Mouse (Mus musculus) kidney, postnatal 36 days (tissue): ENCODE data around the gene Emp2.
A peak's percentile ranks its signal among the peaks of the same experiment; 100 is the strongest.

Experiments used
- DNase-seq, 2 experiments: peaks; one replicate each; pipeline ENCODE4 v3.0.0; 2021 to 2022; ENCODE audit warnings: mixed read lengths in 2 of 2

Emp2 gene

DNA sequence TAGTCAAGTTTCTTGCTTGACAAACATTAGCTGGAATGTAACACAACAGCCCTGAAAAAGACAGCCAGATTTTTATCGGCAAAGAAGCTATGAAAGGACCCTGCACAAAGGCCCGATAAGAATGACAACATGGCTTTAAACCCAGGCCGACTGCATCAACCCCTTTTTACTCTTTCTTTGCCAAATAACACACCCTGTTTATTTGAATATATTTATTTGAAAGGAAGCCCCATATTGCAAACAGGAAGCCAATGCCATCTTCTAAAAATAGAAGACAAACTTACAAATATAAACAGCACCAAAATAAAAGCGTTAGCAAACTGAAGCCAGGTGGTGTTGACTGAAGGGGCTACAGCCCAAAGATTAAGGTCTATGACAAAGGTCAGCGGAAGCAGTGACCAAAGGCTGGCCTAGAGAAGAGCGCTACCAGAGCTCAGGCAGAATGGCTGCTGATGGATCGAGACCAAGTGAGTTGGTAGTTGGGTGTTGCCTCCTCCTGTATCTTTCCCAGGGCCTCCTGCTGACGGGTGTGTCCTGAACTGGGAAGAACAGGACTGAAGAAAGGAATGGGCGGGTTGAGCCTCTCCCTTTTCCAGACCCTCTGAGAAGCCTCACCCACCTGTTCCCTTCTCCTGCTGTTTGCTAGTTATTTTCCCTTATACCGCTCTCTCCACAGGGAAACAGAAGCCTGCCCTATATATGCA lies 2.9 kb upstream of the Emp2 start:
- no peak for DNase-seq

DNA sequence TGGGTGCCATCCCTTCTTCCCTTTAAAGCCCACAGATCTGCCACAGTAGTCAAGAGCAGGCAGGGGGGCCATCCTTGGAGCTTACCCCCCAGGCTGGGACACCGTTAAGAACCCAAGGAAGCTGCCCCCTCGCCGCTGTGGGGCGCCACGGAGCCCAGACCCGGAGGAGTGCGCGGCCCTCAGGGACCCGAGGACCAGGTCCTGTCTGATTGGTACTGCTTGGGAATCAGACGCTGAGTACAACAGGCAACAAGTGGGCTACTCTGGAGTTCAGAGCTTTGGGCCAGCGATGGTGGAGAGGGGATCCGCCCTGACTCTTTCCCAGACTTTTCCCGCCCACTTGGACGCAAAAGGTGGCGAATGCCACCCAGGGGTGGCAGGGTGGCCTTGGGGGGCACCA lies 542 bp downstream of the Emp2 start:
- peak in 1 of 2 experiments; percentile 32 for DNase-seq

DNA sequence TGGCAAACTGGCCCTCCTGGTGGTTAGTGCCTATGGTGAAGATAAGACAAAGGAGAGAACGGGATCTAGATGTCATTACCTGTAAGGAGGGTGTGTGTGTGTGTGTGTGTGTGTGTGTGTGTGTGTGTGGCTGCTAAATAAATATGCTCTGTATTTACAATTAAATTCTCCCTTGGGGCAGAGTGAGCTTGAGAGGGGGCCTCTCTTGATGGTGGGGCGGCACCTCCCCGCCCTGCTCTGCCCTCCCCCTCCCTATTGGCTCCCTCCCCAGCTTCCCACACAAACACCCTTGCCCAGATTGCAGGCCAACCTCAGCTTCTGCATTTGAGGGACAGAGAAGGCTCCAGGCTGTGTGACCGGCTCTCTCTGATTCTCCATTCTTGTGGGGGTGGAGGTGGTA lies 1.8 kb downstream of the Emp2 start:
- no peak for DNase-seq

DNA sequence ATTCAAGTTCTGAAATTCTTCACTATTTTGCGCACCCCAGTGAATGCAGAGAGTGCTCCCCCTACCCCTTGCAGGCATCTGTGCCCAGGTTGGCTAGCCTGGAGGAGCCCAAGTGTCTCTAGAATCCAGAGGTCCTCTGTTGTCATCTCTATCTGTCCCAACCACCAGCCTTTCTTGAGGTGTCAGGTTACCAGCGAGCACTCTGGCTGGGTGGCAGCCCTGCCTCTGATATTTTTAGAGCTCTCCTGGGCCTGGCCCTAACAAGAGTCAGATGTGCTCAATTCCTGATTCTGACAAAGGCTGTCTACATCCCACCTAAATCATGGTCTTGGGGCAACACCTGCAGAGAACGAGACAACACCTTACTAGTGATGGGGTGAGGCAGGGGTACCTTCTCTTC lies 2.7 kb downstream of the Emp2 start:
- no peak for DNase-seq

DNA sequence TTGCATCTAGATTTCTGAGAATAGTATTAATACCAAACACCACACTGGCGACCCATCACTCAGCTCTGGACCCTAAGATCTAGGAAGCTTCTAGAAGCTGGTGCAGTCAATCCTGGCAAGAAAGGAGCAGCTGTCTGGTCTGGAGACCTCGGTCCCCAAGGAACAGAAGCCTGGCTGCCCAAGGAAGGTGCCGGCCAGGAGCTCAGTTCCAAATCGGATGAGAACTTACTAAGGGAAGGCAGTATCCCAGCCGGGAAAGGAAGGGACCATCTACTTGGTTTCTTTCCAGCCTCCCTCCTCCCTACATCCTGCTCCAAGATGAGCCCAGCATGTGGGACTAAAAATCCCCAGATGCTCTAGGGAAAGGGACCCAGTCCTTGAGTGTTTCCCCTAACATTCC lies 3.3 kb downstream of the Emp2 start:
- DNase-seq: no peak

DNA sequence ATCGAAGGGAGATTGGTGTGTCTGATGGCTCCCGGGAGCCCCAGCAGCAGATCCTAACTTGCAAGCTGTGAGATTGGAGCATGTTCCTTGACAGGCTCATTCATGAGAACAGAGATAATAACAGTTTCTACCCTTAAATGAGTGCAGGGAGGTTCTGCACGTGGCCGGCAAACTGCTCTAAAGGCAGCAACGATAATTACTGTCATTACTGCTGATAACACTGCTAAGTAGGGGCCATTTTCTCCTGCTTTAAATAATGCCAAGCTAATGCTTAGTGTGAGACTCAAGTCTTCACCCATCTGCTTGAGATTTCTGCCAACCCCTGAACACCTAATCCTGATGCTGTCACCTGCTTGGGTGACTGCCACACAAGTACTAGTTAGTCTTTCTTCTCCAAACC lies 6.4 kb downstream of the Emp2 start:
- DNase-seq: no peak

DNA sequence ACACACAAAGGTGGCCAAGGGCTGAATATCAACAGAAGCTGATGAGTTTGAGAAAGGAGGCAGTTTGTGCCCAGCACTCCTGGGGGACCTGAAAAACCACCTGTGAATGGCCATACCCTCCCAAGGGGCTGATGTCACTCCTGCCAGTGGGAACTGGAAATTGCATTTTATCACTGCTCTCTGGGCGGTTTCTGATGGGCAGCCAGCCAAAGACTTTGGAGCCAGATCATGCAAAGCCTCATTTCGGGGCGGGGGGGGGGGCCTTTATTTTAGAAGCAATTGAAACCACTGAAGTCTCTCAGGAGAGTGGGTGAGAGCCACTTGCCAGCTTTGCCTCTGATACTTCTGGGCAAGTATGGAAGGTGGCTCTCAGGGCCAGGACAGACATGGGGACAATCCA lies 7.7 kb downstream of the Emp2 start:
- peak in 1 of 2 experiments; percentile 15 for DNase-seq

DNA sequence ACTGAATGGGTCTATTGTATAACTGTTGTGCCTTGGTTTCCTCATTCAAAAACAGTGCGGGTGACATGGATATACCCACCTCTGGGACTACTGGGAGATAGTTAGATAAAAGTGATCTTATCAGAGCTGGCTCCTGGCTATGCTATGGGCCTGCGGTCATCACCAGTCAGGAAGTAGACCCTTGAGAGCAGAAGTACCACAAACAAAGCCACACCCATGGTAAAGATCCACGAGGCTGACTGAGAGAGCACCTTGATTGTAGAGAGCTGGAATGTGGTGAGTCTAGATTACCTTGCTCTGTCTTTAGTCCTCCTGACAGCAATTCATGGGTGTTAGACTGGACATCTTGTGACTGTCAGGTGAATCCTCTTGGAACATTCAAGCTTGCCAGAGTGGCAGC lies 12.4 kb downstream of the Emp2 start:
- no peak for DNase-seq

DNA sequence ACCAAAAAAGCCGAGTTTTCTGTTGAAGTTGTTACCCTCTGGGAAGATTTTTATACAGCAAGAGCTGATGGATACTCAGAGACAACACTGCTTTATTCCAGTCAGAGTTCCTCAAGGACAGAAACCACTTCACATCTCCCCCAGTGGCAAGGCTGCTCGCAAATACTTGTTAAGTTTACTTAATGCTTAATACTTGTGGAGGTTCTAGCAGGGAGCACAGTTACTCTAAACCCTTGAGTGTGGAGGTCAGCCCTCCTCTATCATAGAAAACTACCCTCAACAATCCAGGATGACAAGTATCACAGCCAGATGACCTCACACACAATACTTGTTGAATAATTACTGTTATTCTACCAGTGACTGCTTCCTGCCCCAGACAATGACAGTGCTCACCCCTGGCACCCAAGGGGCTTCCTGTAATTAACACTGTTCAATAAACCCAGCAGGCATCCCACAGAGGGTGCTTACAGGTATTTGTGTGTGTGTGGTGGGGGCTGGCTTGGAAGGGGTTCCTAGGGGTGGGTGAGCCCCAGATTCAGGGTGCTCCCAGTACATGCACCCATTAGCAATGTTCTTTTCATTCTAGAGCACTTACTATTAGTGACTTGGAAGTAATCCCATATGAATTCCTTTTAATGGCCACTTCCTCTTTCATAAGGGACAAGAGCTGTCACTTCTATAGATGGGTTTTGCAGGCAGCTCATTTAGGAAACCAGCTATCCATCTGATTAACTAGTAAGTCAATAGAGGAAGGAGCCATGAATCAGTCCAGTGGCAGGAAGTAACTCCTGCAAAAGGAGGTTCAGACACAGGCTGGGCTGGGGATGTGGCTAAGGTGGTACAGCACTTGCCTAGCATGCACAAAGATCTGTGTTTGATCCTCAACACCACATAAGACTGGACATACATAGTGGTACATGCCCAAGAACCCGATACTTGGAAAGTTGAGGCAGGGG lies 13.3 kb downstream of the Emp2 start:
- no peak for DNase-seq

DNA sequence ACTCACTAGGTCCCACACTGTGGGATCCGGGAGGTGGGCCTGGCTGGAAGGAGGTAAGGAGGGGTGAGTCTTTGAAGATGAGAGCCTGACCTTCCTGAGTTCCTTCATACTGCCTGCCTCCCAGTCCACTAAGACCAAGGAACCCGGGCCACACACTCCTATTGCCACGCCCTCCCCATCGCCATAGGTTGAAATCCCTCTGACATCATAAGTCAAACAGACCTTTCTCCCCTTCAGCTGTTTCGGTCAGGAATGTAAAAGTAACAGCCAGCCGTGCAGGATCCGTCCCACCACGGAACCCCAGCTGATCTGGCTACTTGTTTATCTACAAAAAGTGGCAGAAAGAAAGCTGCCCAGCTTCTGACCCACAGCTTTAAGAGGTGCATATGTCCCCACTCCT lies 14.1 kb downstream of the Emp2 start:
- DNase-seq: no peak

DNA sequence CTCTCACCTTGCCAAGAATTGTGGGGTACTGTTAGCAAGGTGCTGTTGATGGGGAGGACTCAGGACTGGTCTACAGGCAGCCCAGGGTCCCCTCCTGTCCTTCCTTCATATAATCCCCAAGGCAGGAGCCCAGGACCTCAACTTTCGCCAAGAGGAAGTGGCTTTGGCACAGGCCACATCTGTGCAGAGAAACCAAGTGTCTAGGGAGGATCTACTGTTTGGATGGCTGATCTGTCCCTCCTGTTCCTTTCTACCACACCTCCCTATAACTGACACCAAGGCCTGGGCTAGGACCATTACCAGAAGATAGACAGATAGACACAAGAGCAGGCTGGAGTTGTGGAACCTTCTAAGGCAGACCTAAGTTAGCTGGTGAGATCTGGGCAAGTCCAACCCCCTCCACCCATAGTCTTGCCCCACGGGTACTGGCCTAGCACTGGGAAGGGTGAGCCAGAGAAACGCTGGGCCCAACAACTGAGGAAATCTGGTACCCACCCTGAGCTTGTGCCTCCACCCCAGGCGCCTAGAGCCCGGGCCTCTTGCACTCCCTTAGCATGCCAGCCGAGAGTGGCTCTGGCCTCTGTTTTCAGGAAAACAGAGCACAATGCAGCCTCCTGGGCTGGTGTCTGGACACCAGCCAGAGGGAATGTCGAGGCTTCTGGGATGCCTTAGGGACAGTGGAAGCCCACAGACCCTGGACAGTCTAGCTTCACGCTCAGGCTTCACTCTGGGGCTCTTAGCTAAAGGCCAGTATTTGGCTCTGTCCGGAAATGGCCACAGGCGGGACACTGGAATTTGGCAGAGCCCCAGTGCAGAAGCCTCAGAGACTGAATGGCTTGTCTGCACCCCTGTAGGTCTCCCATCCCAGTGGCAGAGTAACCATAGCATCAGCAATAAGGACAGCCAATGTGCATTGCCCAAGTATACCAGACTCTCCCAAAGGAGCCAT lies 15.8 kb downstream of the Emp2 start:
- peak; percentile 23 to 57 for DNase-seq

DNA sequence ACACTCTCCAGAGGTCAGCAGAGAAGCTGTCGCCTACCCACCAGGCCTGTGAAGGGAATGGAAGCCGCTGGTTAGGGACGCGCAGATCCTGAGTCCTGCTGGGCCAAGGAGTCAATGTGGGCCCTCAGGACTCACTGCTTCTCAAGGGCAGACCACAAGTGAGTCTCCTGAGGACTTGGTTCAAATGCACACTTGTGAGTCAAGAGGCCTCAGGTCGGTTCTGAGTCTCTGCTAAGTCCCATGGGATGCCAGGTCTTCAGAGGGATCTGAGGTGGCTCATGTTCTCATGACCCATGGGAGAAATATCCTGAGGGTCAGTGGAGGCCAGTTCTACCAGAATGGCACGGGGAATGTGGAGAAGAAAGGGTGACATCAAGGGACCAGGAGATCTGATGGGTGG lies 25.7 kb downstream of the Emp2 start:
- no peak for DNase-seq

DNA sequence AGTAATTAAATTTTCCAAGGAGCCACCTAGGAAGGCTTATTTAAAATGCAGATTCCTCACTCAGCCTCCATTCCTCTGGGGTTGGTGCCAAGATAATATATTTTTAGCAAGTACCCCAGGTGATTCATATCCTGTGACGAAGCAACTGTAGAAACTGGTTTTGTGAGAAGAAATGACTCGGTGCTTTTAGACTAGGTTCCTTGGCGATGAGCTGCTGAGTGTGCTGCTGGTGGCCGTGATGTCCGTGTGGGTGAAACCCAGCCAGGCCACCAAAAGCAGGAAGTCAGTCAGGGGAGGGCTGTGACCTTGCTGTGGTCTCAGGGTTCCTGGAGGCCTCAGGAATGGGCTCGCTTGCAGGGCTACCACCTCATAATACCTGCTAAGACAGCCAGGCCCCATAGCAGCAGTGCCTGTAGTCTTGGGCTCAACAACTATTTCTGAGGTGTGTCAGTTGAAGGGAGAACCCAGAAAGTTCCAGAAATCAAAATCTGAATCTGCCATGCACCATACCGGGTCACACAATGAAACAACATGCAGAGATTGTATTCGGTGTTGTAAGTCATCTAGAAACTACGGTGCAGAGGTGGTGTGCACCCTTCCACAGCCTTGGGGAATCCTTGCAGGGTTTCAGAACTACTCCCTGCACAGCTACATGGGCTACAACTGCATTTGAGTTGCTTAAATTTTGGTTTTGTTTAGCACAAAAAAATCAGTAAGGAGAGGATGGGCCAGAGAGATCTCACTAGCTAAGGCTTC lies 27.1 kb downstream of the Emp2 start:
- peak in 1 of 2 experiments; percentile 13 for DNase-seq

DNA sequence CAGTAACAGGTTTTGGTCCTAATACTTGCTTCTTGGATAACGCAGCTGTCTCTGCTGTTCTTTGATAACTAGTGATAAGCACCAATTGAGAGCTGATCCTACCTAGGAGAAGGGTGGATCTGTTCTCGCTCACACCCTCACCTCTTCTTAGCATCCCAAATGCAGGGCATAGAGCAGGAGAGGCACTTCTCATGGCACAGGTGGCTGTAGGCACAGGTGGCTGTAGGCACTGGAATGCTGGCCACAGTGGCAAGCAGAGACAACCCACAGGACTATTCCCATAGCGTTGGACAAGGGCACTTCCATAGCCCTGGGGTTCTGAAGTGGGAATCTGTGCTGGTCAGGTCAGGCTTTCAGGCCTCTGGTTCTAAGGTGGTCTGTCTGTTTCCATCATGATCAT lies 31.9 kb downstream of the Emp2 start:
- DNase-seq: no peak

DNA sequence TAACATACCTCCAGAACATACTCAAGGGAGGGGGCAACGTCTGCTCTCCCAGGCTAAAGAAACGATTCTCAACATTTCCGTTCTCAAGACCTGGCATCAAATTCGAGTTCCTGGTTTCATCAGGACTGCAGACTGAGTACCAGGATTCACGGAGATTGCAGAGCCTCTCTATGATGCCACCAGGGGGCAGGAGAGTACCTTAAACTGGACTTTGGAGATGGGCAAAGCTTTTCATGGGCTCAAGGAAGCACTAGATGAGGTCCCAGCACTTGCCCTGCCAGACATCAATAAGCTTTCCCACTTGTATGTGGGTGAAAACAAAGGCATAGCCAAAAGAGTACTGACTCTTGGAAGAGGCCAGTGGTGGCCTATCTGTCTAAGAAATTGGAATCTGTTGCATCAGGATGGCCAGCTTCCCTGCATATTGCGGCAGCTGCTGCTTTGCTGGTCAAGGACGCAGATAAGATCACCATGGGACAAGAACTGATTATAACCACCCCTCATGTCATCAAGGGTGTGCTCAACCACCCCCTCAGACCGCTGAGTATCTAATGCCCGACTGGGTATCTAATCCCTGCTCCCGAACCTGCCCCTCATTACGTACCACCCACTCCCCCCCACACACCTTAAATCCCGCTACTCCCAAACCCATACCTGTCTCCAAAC lies 33.3 kb downstream of the Emp2 start:
- peak; percentile 80 to 93 for DNase-seq

DNA sequence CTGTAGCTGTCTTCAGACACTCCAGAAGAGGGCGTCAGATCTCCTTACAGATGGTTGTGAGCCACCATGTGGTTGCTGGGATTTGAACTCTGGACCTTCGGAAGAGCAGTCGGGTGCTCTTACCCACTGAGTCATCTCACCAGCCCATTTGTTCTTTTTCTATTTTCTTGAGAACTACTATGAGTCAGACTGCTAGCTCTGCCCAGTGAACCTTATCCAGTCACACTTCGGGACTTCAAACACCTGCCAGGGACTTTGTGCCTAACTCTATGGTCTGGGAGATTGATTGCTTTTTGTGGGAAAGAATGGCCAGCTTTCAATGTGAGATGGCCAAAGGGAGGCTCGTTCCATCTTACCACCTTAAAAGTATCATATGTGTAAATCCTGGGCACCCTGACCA lies 37.0 kb downstream of the Emp2 start:
- DNase-seq: peak in 1 of 2 experiments; percentile 15

DNA sequence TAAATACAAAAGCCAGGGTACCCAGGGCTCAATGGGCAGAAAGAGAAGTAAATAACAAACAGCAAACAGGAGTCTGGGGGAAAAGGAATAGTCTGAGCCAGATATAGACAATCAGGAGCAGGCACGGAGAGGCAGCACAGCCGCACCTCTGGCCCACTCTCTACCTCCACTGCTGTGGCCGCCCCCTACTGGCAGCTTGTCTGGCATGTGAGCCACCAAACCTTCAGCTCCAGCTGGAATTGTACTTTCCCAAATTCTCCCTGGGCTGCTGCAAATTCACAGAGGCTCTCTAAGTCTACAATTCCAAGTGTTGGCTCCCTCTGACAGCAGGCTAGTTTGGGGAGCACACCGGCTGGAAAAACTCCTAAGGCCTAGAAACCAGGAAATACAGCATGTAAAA lies 39.3 kb downstream of the Emp2 start:
- DNase-seq: peak in 1 of 2 experiments; percentile 68

DNA sequence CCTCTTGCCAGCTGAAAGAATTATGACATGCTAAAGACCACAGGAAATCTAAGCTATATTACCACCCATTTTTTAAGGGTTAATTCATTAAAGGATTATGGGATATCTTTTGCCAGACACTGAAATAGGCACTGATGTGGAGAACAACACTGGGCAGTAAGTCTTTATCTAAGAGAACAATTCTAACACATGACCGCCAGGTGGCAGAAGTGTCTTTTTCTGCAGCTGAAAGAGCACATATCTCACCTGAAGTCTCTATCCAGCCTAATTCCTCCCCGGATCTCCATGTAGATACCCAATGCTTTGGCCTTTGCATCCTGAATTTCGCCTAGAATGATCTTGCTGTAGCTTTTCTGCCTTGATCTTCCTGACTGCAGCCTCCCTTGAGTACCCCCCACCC lies 41.5 kb downstream of the Emp2 start:
- DNase-seq: peak; percentile 39 to 84

DNA sequence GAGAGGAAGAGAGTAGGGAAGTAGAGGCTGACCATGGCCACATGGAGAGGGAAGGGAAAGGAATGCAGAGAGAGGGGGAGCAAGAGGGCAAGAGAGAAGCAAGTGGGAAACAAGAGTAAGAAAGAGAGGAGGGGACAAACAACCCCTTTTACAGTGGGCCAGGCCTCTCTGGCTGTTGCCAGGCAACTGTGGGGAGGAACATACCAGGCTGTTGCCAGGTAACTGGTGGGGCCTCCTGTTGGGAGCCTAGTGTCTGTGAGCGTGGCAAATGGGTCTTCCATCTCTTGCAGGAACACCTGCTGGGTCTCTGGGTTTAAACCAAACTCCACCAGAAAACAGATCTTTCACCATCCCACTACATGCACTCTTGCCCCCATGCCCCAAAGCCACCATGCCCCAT lies 59.8 kb downstream of the Emp2 start:
- no peak for DNase-seq

DNA sequence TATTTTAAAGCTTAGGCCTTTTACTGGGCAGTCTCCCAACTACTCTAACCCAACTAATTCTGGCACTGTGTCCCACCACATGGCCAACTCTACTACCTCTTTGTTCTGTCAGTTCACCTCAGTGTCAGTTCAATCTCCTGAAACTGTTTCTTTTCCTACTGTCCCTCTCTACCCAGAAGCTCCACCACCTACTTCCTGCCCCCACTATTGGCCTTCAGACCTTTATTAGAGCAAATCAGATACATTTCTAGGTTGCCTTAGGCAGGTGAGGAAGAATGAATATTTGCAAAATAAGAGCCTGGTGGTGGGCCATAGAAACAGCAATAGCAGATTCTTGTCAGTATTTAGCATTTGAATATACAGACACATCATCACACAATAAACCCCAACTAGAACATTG lies 77.2 kb downstream of the Emp2 start:
- DNase-seq: no peak
